Mouse (Mus musculus) hindbrain, postnatal 0 days (tissue): ENCODE results near the gene Idua. TPM values are rescaled to one million over a fixed set of nuclear protein-coding genes. Genes with fewer than 3 reads are reported as not detected.
A peak's percentile ranks its signal among the peaks of the same experiment; 100 is the strongest.
"Not testable (repeated sequence)": the region's sequence is repeated elsewhere in the genome, so short reads cannot be mapped to it uniquely, and the experiment has no call there.

Experiments used
- ATAC-seq: fragments of 200-750 bp; cut with Nextera tagmentation; 2 replicates; pipeline ENCODE4 v1.8.0; 2017; ENCODE audit warnings: mild to moderate bottlenecking, moderate TSS enrichment, moderate library complexity
- DNase-seq: peaks from one replicate; pipeline ENCODE4 v3.0.0-alpha.2; 2015; ENCODE audit warnings: low spot score
- H3K27ac ChIP-seq: fragments of 300-500 bp; sonication (generic); 2 replicates; pipeline ENCODE4 v1.5.1; 2014; ENCODE audit warnings: mild to moderate bottlenecking
- H3K27me3 ChIP-seq: fragments of 300-500 bp; sonication (generic); 2 replicates; pipeline ENCODE4 v1.6.1; 2014; ENCODE audit warnings: low read length, mixed read lengths; ENCODE audit not compliant: insufficient read depth
- H3K36me3 ChIP-seq: fragments of 300-500 bp; sonication (generic); 2 replicates; pipeline ENCODE4 v1.6.1; 2014; ENCODE audit warnings: low read length, mixed read lengths; ENCODE audit not compliant: insufficient read depth
- H3K4me1 ChIP-seq: fragments of 300-500 bp; sonication (generic); 2 replicates; pipeline ENCODE4 v1.6.1; 2014; ENCODE audit warnings: antibody characterized with exemption, low read length, mixed read lengths; ENCODE audit not compliant: insufficient read depth
- H3K4me2 ChIP-seq: fragments of 300-500 bp; sonication (generic); 2 replicates; pipeline ENCODE4 v1.6.1; 2014; ENCODE audit warnings: low read depth, mild to moderate bottlenecking, low read length, moderate library complexity, mixed read lengths
- H3K4me3 ChIP-seq: fragments of 300-500 bp; sonication (generic); 2 replicates; pipeline ENCODE4 v1.5.1; 2014; ENCODE audit warnings: low read length
- H3K9ac ChIP-seq: fragments of 300-500 bp; sonication (generic); replicated peaks from 2 replicates; pipeline ENCODE4 v1.6.1; 2014; ENCODE audit warnings: mild to moderate bottlenecking, low read length, moderate library complexity, mixed read lengths
- H3K9me3 ChIP-seq: fragments of 300-500 bp; sonication (generic); 2 replicates; pipeline ENCODE4 v1.6.1; 2016; ENCODE audit warnings: low read length, mixed read lengths
- CTCF ChIP-seq: IDR thresholded peaks from 2 replicates; pipeline ENCODE4 v1.5.1; 2016; ENCODE audit warnings: antibody characterized with exemption, control low read depth, low read depth
- WGBS: fragments of 180-500 bp; shearing (Covaris S2); extraction: QIAGEN DNeasy Blood & Tissue Kit; methylation state at CpG from one replicate; pipeline ENCODE4 v1.1.7; 2014; 5-methylcytosine and 5-hydroxymethylcytosine counted together
- polyA plus RNA-seq: library from polyadenylated mRNA; unstranded; fragments of >200 nt; fragmentation: Nextera tagmentation; extraction: Ambion mirVana; gene quantifications from 2 replicates; pipeline ENCODE4 v1.2.1, GENCODE M21; 2015
- total RNA-seq: library from RNA; depleted of rRNA; stranded (reverse); fragments of >200 nt; gene quantifications from 2 replicates; pipeline ENCODE4 v1.2.3, GENCODE M21; 2014

Gene Idua
- total and polyA plus RNA-seq, 2 experiments from 2014 or later: 8.2 to 11.4 TPM

DNA sequence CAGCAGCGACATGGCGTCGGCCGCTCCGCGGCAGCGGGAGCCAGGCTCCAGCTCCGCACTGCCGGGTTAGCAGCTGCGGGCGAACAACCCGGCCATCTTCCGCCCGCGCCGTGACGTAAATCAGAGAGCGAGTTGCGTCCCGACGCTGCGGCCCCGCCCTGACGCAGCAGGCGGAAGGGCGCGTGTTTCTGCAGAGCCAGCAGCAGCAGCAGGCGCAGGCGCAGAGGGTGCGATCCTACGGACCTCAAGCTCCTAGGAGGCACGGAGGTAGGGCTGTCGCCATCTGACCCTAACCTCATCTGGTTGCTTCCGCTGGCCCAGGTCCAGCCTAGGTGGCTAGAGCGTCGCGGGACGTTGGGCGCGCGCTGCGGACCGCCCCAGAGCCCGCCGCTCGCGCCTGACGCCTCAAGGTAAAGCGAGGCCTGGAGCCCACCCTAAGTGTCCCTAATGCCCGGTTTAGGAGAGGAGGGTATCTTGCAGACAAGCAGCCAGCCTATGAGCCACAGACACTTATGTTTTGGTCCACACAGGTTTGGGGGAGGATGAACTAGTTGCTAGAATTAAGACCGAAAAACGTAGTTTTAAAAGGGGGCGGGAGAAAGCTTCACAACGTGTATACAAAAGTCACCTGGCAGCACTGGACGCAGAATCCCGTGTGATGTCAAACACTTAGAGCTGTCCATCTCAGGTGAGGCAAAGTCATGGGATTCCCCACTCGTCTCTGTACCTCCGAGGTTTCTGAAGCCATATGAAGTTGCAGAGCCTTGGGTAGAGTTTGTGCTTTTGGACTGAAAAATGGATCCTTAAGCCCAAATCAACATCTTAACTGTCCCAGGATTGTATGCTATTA is 30.3 kb upstream of the Idua start, which contains the start of the genes Gak and Tmem175:
Gene Gak (minus strand): TSS at position 122 of the 850 bp plus-strand sequence.
Gene Tmem175 (plus strand): TSS at position 137 of the 850 bp plus-strand sequence.
- peak within 1 kb of the TSS; percentile 83 for H3K9ac ChIP-seq

GRCm38 (mm10) chr5:108633676-108634075 is 26.5 kb upstream of the Idua start:
- peaks cover 10% of the 10 kb centered on the region for H3K4me1 ChIP-seq
- no peaks in the 10 kb centered on the region for H3K9me3 ChIP-seq
- H3K4me3 ChIP-seq: no peak overlapping the region
- WGBS: 86% methylated on average over 4 of the region's 4 CpGs
- no peak overlapping the region for H3K27ac ChIP-seq
- ATAC-seq: no peak
- no peak overlapping the region for H3K9ac ChIP-seq
- H3K4me2 ChIP-seq: no peak overlapping the region
- H3K36me3 ChIP-seq: no peaks in the 10 kb centered on the region
- no peak for TF ChIP-seq CTCF
- H3K27me3 ChIP-seq: no peaks in the 10 kb centered on the region
- peak; percentile 24 for DNase-seq

More for the DNA sequence above, 30.3 kb upstream of the Idua start, which contains the start of the genes Gak and Tmem175:
- Histone ChIP-seq H3K27ac (peak within 1 kb of the TSS; percentile 88), H3K9me3 (no peaks in the 10 kb centered on the region), H3K4me3 (peak within 1 kb of the TSS; percentile 71), H3K4me1 (peaks cover 16% of the 10 kb centered on the region), H3K36me3 (no peaks in the 10 kb centered on the region), H3K4me2 (peak within 1 kb of the TSS; percentile 85), H3K27me3 (no peaks in the 10 kb centered on the region)
- no peak for TF ChIP-seq CTCF
- ATAC-seq (peak; percentile 97), DNase-seq (peak; percentile 98)
- under 1% methylated on average over 58 of the region's 58 CpGs for WGBS

DNA sequence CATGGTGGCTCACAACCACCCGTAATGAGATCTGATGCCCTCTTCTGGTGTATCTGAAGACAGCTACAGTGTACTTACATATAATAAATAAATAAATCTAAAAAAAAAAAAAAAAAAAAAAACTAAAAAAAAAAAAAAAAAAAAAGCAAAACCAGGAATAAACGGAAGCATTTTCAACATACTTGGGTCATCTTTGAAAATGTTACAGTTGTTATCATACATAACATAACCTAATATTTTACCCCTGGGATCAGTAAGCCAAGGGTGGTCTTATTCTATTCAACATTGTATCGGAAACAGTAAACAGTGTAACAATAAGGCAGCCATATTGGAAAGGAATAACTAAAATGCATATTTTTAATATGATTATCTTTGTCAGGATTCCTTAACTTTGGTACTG is 26.0 kb upstream of the Idua start:
- not testable (repeated sequence) for H3K4me1 ChIP-seq, H3K9ac ChIP-seq, H3K27ac ChIP-seq, H3K27me3 ChIP-seq, H3K4me2 ChIP-seq, ATAC-seq, H3K9me3 ChIP-seq, H3K4me3 ChIP-seq, DNase-seq, H3K36me3 ChIP-seq
- 92% methylated on average over 2 of the region's 3 CpGs for WGBS

- Histone ChIP-seq H3K4me1 (no peaks in the 10 kb centered on the region), H3K4me2 (no peak overlapping the region), H3K4me3 (no peak overlapping the region), H3K9ac (no peak overlapping the region), H3K27me3 (no peaks in the 10 kb centered on the region), H3K27ac (no peak overlapping the region), H3K36me3 (peaks cover 11% of the 10 kb centered on the region; the same call in 1 of the 2 replicates), H3K9me3 (no peaks in the 10 kb centered on the region)
- DNase-seq (no peak), ATAC-seq (no peak)
- WGBS: 77% methylated on average over 4 of the region's 4 CpGs
- TF ChIP-seq CTCF: no peak
Observed at GRCm38 (mm10) chr5:108636172-108636571, 24.0 kb upstream of the Idua start.

- ATAC-seq: no peak
- TF ChIP-seq CTCF: no peak
- H3K36me3 ChIP-seq: peaks cover 51% of the 10 kb centered on the region
- DNase-seq: no peak
- H3K4me1 ChIP-seq: no peaks in the 10 kb centered on the region
- WGBS: 91% methylated on average over 2 of the region's 2 CpGs
- no peak overlapping the region for H3K4me2 ChIP-seq
- no peak overlapping the region for H3K9ac ChIP-seq
- no peaks in the 10 kb centered on the region for H3K27me3 ChIP-seq
- no peak overlapping the region for H3K27ac ChIP-seq
- H3K9me3 ChIP-seq: no peaks in the 10 kb centered on the region
- no peak overlapping the region for H3K4me3 ChIP-seq
Observed at GRCm38 (mm10) chr5:108643674-108644073, 16.5 kb upstream of the Idua start.

DNA sequence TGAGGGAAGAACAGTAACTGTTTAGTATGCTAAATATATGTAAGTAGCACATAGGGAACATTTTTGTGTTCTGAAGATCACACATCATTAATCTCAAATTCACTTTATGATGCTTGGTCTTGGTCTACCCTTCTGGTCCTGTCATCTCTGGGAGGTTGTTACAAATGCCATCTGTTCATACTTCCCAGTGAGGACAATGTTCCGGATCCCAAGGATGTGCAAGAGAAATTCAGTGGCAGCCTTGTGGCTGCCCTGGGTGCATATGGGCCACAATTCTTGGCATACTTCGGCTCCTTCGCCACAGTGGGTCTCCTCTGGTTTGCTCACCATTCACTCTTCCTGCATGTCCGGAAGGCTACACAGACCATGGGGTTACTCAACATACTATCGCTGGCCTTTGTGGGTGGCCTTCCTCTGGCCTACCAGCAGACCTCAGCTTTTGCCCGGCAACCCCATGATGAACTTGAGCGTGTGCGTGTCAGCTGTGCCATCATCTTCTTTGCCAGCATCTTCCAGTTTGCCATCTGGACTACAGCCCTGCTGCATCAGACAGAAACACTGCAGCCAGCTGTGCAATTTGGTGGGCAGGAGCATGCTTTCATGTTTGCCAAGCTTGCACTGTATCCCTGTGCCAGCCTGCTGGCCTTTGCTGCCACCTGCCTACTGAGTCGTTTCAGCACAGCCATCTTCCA is 14.3 kb upstream of the Idua start:
- 75% methylated on average over 9 of the region's 9 CpGs for WGBS
- no peak overlapping the region for H3K4me2 ChIP-seq
- no peaks in the 10 kb centered on the region for H3K9me3 ChIP-seq
- peak; percentile 84 for ATAC-seq
- H3K27ac ChIP-seq: no peak overlapping the region
- peak; percentile 75 for DNase-seq
- no peaks in the 10 kb centered on the region for H3K27me3 ChIP-seq
- no peak overlapping the region for H3K4me3 ChIP-seq
- TF ChIP-seq CTCF: peak; percentile 68
- no peak overlapping the region for H3K9ac ChIP-seq
- H3K36me3 ChIP-seq: peaks cover 46% of the 10 kb centered on the region
- H3K4me1 ChIP-seq: no peaks in the 10 kb centered on the region
